Mouse (Mus musculus) heart, adult 11 months (tissue): ENCODE data around the gene Rhot1.

Source experiments
- DNase-seq: peaks from one replicate; pipeline ENCODE4 v3.0.0; 2022

Rhot1 gene

DNA sequence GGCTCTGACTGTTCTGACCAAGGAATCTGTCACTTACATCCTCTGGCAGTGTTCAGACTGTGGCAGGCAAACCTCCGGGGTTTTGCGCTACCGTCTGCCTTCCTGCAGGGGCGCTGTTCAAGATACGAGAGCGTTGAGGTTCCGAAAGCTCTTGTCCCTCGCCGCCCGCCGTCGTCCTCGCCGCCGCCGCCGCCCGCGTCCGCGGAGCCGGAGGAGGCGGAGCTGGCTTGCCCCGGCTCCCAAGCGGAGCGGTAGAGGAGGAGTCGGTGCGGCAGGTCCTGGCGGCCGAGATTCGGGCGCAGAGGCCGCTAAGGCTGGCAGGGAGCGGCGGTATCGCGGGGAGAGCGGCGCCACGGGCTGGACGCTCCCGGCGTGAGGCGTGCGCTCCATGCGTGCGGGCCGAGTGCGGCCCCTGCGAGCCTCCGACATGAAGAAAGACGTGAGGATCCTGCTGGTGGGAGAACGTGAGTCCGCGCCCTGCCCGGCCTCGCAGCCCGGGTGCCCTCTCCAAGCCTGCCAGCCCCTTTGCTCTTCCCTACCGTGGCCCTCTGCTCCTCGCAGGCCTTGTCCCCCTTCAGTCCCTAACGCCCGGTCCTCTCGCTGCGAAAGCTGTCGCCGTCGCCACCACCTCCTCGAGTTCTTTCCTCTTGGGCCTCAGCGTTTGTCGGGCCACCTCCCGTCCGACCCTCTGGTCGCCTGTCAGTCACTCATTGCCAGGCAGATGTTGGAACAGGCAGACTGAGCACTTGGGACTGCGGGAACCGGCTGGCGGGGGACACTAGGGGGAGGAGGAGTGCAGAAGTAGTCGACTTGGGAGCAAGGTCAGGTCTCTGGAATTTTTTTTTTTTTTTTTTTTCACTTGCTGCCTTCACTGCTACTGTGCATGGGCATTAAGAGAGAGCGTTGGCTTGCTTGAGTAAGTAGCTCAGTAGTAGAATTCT lies at the start of gene Rhot1:
TSS of gene Rhot1 (plus strand) at position 160 of the 941 bp plus-strand sequence.
- peak; percentile 99 for DNase-seq

DNA sequence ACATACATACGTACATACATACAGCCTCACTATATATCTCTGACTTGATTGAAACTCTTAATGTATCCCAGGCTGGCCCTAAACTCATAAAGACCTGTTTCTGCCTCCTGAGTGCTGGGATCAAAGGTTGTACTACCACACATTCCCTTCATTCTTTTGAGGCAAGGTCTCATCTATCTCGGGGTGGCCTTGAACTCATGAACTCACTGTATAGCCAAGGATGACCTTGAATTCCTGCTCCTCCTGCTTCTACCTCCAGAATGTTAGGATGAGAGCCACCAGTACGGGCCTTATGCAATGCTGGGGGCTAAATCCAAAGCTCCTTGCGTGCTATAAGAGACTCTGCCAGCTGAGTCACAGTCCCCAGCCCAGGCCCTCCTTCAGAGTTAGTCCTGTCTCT lies 47.8 kb upstream of the Rhot1 start:
- DNase-seq: no peak

DNA sequence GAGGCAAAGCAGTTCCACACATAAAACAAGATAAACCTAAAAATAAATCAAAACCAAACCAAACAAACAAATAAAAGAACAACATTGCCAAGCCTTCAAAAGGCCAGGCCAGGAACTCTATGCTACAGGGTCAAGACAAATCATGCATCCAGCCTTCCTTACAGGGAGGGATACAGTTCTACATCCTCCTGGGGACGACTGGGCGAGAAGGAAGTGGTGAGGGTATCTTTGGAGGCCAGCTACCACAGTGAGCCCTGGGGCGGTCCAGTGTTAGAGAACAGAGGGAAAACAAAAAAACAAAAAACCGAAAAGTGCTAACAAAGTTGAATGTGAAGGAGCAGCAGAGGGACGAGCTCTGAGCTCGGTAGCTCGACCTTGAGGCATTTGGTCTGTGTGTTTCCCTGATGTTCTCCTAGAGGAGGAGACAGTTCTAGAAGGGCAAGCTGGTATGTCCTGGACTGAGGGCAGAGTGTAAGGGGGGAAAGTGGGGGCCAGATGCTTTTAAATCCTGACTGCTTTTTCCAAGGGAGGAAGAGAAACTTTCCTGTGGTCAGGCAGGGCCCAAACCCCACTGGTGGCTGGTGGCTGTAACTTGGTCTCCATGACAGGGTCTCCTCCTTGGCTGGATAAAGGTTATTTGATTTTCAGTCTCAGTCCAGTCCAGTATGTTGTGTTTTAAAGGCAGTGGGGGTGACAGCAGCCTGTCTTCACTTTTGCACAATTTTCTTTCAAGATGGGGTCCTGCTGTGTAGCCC lies 45.3 kb upstream of the Rhot1 start:
- peak; percentile 90 for DNase-seq

GRCm38 (mm10) chr11:80164224-80164623 lies 44.6 kb upstream of the Rhot1 start:
- DNase-seq: peak; percentile 64

GRCm38 (mm10) chr11:80168121-80168520 lies 40.7 kb upstream of the Rhot1 start:
- DNase-seq: peak; percentile 77

GRCm38 (mm10) chr11:80168611-80169249 lies 40.1 kb upstream of the Rhot1 start:
- DNase-seq: peak; percentile 96

DNA sequence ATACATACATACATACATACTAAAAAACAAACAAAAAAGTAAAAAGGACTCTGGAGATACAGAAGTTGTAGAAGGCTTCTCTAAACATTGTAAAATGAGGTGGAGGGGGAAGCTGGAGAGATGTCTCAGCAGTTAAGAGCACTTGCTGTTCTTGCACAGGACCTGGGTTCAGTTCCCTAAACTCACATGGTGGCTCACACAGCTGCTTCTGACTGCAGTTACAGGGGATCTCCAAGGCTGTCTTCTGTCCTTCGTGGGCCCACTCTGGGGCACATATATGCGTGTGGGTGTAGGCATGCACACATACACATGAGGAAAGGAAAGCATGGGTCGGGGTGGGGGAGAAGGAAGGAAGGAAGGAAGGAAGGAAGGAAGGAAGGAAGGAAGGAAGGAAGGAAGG lies 39.2 kb upstream of the Rhot1 start:
- peak; percentile 93 for DNase-seq

- DNase-seq: peak; percentile 94
Measured at GRCm38 (mm10) chr11:80170351-80170750, 38.5 kb upstream of the Rhot1 start.

GRCm38 (mm10) chr11:80171884-80172283 lies 36.9 kb upstream of the Rhot1 start:
- DNase-seq: peak; percentile 97

GRCm38 (mm10) chr11:80173963-80174670 lies 34.7 kb upstream of the Rhot1 start:
- DNase-seq: peak; percentile 91

GRCm38 (mm10) chr11:80176911-80177895 lies 31.6 kb upstream of the Rhot1 start:
- DNase-seq: peak; percentile 97

- peak; percentile 92 for DNase-seq
Measured at GRCm38 (mm10) chr11:80178316-80178715, 30.5 kb upstream of the Rhot1 start.

DNA sequence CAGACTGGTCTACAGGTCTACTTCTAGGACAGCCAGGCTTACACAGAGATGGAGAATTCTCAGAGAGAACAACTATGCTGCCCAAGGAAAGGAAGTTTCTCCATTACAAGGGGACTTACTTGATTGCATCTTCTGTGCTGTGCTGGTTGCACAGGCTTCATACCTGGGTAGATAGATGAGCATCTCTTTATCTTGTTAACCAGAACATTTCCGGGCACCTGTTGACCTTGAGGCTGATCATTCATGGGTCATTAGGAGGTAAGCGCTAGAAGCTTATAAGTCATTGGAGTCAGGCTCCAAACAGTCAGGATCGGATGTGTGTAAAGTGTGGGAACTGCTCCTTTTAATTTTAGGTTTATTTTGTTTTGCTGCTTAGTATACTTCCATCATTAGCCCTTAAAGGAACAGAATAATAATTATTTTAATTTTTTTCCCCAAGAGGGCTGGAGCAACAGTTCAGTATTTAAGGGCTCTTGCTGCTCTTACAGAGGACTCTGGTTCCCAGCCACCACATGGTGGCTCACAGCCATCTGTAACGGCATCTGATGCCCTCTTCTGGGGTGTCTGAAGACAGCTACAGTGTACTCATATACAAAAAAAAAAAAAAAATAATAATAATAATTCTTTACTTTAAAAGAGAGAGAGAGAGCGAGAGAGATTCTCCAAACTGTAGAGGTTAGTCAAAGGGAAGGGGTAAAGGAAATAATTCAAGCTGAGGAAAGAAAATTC lies 27.6 kb upstream of the Rhot1 start:
- peak; percentile 82 for DNase-seq

- peak; percentile 86 for DNase-seq
Measured at GRCm38 (mm10) chr11:80183054-80183704, 25.6 kb upstream of the Rhot1 start.

DNA sequence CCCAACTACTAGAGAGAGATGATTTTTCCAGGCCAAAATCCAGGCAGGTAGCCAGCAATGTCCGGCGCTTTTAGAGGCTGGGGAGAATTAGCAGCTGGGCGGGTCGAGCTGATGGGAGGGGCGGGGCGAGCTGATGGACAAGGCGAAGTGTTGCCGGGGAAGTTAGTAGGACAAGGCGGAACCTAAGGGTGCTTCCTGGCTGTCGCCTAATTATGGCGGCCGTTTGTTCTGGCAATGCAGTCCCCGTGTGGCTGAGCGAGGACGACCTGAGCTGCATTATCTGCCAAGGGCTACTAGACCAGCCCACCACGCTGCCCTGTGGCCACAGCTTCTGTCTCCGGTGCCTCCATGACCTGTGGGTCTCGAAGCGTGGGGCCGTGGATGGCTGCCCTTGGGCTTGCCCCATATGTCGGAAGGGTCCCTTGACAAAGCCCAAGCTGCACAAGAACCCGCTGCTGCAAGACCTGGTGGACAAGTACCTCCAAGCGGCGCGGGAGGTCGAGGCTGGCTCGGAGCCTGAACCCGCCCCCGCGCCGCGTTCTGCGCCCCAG lies 25.0 kb upstream of the Rhot1 start, which contains the start of gene Rnf135:
TSS of gene Rnf135 (plus strand) at position 147 of the 551 bp plus-strand sequence.
- DNase-seq: peak; percentile 100

DNA sequence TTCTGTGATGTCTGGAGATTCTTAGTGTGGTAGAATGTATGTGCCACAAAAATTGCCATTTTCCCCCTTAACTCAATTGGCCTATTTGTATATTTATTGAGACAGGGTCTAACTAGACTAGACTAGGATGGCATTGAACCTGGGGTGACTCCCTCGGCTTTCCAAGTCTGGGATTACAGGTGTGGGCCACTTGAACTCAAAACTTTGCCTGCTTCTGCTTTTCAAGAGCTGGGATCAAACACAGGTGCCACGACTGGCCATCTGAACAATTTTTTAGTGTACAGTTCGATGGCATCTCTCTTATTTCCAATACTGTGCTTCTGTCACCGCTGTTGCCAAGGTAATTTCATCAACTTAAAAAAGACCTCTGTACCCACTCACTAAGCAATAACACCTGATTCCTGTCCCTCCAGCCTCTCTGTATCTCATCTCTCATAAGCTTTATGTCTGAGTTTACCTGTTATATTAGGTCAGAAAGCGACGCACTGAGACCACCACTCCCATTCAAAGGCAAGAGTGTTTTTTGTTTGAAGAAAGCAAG lies 24.2 kb upstream of the Rhot1 start:
- DNase-seq: peak; percentile 89

- peak; percentile 83 for DNase-seq
Measured at GRCm38 (mm10) chr11:80185441-80185976, 23.3 kb upstream of the Rhot1 start.

GRCm38 (mm10) chr11:80190280-80190679 lies 18.5 kb upstream of the Rhot1 start:
- DNase-seq: peak; percentile 15

DNA sequence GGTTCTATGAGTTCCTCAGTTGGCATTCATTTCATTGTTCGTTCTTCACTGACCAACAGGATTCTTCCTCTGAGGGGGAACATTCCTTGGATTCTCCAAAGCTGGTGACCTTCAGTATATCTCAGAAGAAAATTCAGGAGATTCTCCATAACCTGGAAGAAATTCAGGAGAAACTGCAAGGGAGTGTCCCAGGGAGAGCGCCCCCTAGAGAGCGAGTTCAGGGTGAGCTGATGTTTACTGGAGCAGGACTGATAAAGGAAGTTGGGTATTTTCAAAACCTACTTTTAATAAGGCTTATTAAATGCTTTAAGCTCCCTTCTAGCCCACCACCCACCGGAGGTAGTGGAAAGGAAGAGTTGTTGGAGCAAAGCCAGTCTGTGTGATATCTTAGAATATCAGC lies 15.0 kb upstream of the Rhot1 start:
- DNase-seq: peak; percentile 29
